Mouse (Mus musculus) subcutaneous adipose tissue, adult 2 months (tissue): ENCODE results near the gene Klk1b1. TPM values are rescaled to one million over a fixed set of nuclear protein-coding genes. Genes with fewer than 3 reads are reported as not detected.

Experiments used
- polyA plus RNA-seq: library from polyadenylated mRNA; depleted of rRNA; stranded (reverse); fragments of >200 nt; gene quantifications from 2 replicates; pipeline ENCODE4 v1.2.3, GENCODE M21; 2012; ENCODE audit warnings: low replicate concordance; rRNA removed

Gene Klk1b1
- polyA plus RNA-seq: not detected in 2 replicates

GRCm38 (mm10) chr7:43966451-43966850 is at the start of gene Klk1b1:
Gene Klk1b1 (plus strand): TSS chr7:43966751.

GRCm38 (mm10) chr7:43933440-43933839 is 33.1 kb upstream of the Klk1b1 start, which contains the start of gene Klk15:
Gene Klk15 (plus strand): TSS chr7:43933740.

GRCm38 (mm10) chr7:43950364-43950763 is 16.2 kb upstream of the Klk1b1 start, which contains the start of gene Klk1b8:
Gene Klk1b8 (plus strand): TSS chr7:43950664.

GRCm38 (mm10) chr7:43975761-43976160 is 9.2 kb downstream of the Klk1b1 start, which contains the start of gene Klk1b9:
Gene Klk1b9 (plus strand): TSS chr7:43976061.

GRCm38 (mm10) chr7:43995577-43995976 is 29.0 kb downstream of the Klk1b1 start, which contains the start of gene Klk1b11:
Gene Klk1b11 (plus strand): TSS chr7:43995877.

GRCm38 (mm10) chr7:44011868-44012267 is 45.3 kb downstream of the Klk1b1 start, which contains the start of gene Klk1b26:
Gene Klk1b26 (plus strand): TSS chr7:44012168.

Other genes with a start within 250 kb of the Klk1b1 start
- not detected in 2 replicates for gene Klk12, start 197.9 kb upstream of the Klk1b1 start, polyA plus RNA-seq
- gene Klk11, start 192.1 kb upstream of the Klk1b1 start, polyA plus RNA-seq: 1.2 TPM in 1 of 2 replicates, not detected in the other
- 1.3 and 6.0 TPM in 2 replicates for gene Klk10, start 185.7 kb upstream of the Klk1b1 start, polyA plus RNA-seq
- not detected in 2 replicates for gene Klk9, start 174.9 kb upstream of the Klk1b1 start, polyA plus RNA-seq
- gene Klk8, start 169.2 kb upstream of the Klk1b1 start, polyA plus RNA-seq: 4.9 and 6.5 TPM in 2 replicates
- gene Klk7, start 155.5 kb upstream of the Klk1b1 start, polyA plus RNA-seq: 0.09 TPM in 1 of 2 replicates, not detected in the other
- gene Klk6, start 142.3 kb upstream of the Klk1b1 start, polyA plus RNA-seq: not detected in 2 replicates
- gene Klk5, start 124.8 kb upstream of the Klk1b1 start, polyA plus RNA-seq: 0.09 TPM in 1 of 2 replicates, not detected in the other
- 0.09 TPM in 1 of 2 replicates, not detected in the other for gene Klk4, start 85.6 kb upstream of the Klk1b1 start, polyA plus RNA-seq
- not detected in 2 replicates for gene Klk15, start 33.0 kb upstream of the Klk1b1 start, polyA plus RNA-seq
- not detected in 2 replicates for gene Klk1b8, start 16.1 kb upstream of the Klk1b1 start, polyA plus RNA-seq
- not detected in 2 replicates for gene Klk1b9, start 9.3 kb downstream of the Klk1b1 start, polyA plus RNA-seq
- gene Klk1b11, start 29.1 kb downstream of the Klk1b1 start, polyA plus RNA-seq: not detected in 2 replicates
- not detected in 2 replicates for gene Klk1b26, start 45.4 kb downstream of the Klk1b1 start, polyA plus RNA-seq
- 0.19 and 0.28 TPM in 2 replicates for gene Klk1b27, start 85.5 kb downstream of the Klk1b1 start, polyA plus RNA-seq
- not detected in 2 replicates for gene Klk1b21, start 135.6 kb downstream of the Klk1b1 start, polyA plus RNA-seq
- not detected in 2 replicates for gene Klk1b22, start 145.9 kb downstream of the Klk1b1 start, polyA plus RNA-seq
- not detected in 2 replicates for gene Klk1b16, start 170.0 kb downstream of the Klk1b1 start, polyA plus RNA-seq
- not detected in 2 replicates for gene Klk1b24, start 221.5 kb downstream of the Klk1b1 start, polyA plus RNA-seq
- gene Klk1b3, start 231.4 kb downstream of the Klk1b1 start, polyA plus RNA-seq: not detected in 2 replicates
- not detected in 2 replicates for gene Klk1b4, start 240.7 kb downstream of the Klk1b1 start, polyA plus RNA-seq
- gene Klk1b5, start 249.2 kb downstream of the Klk1b1 start, polyA plus RNA-seq: not detected in 2 replicates